Mouse (Mus musculus) limb, embryonic 12.5 days (tissue): ENCODE results near the gene Gm10324. TPM values are rescaled to one million over a fixed set of nuclear protein-coding genes. Genes with fewer than 3 reads are reported as not detected.
"Not testable (repeated sequence)": the region's sequence is repeated elsewhere in the genome, so short reads cannot be mapped to it uniquely, and the experiment has no call there.

Experiments used
- ATAC-seq: fragments of 200-750 bp; cut with Nextera tagmentation; 2 replicates; pipeline ENCODE4 v1.8.0; 2017; ENCODE audit warnings: low read depth, moderate TSS enrichment; ENCODE audit not compliant: insufficient number of reproducible peaks, insufficient read depth, low FRiP score, low TSS enrichment
- H3K27ac ChIP-seq: fragments of 300-500 bp; sonication (generic); 2 replicates; pipeline ENCODE4 v1.5.1; 2016; ENCODE audit warnings: mild to moderate bottlenecking, moderate library complexity
- H3K27me3 ChIP-seq: fragments of 300-500 bp; sonication (generic); 2 replicates; pipeline ENCODE4 v1.6.1; 2016; ENCODE audit warnings: mild to moderate bottlenecking, moderate library complexity
- H3K36me3 ChIP-seq: fragments of 300-500 bp; sonication (generic); 2 replicates; pipeline ENCODE4 v1.6.1; 2016; ENCODE audit warnings: mild to moderate bottlenecking, moderate library complexity
- H3K4me1 ChIP-seq: fragments of 300-500 bp; sonication (generic); replicated peaks from 2 replicates; pipeline ENCODE4 v1.6.1; 2016
- H3K4me2 ChIP-seq: fragments of 300-500 bp; sonication (generic); 2 replicates; pipeline ENCODE4 v1.6.1; 2016; ENCODE audit warnings: mild to moderate bottlenecking, moderate library complexity
- H3K4me3 ChIP-seq: fragments of 300-500 bp; sonication (generic); replicated peaks from 2 replicates; pipeline ENCODE4 v1.5.1; 2016; ENCODE audit warnings: mild to moderate bottlenecking
- H3K9ac ChIP-seq: fragments of 300-500 bp; sonication (generic); replicated peaks from 2 replicates; pipeline ENCODE4 v1.6.1; 2016; ENCODE audit warnings: mild to moderate bottlenecking, moderate library complexity
- H3K9me3 ChIP-seq: fragments of 300-500 bp; sonication (generic); 2 replicates; pipeline ENCODE4 v1.6.1; 2016; ENCODE audit warnings: mild to moderate bottlenecking, moderate library complexity
- WGBS: fragments of 180-500 bp; shearing (Covaris S2); methylation state at CpG from one replicate; pipeline ENCODE4 v1.1.7; 2016; 5-methylcytosine and 5-hydroxymethylcytosine counted together
- polyA plus RNA-seq: library from polyadenylated mRNA; unstranded; fragments of >200 nt; fragmentation: Nextera tagmentation; extraction: Ambion mirVana; gene quantifications from 2 replicates; pipeline ENCODE4 v1.2.1, GENCODE M21; 2016

The Gm10324 gene
- not detected in 2 replicates for polyA plus RNA-seq

DNA sequence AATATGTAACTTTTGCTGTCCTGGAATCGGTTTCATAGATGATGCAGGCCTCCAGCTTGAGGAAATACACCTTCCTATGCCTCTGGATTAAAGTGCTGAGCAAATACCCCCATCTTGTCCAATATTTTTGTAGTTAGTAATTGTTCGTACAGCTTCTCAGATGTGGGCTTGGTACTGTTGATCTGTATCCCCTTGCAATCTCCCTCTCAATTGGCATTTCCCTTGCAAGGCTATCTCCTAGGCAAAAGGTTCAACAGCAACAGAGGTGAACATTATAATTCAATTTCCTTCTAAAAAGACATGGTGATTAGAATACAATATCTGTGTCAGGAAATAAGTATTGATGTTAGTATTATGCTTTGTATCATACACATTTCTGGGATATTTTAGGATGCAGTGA lies at the start of gene Gm10324:
Gene Gm10324, plus strand, starts transcription at position 301 of the 400 bp plus-strand sequence.
- not testable (repeated sequence) for H3K36me3 ChIP-seq, H3K9me3 ChIP-seq, H3K27ac ChIP-seq, H3K4me2 ChIP-seq, H3K9ac ChIP-seq, ATAC-seq, H3K4me1 ChIP-seq, H3K27me3 ChIP-seq, H3K4me3 ChIP-seq
- WGBS = no CpG with 5 or more reads among the region's 2 CpGs

Other genes starting within 250 kb of the Gm10324 start
- not detected in 2 replicates for gene Gm10772, start 108.0 kb downstream of the Gm10324 start, polyA plus RNA-seq